Mouse (Mus musculus) cerebellum, adult 9-11 months (tissue): ENCODE results near the gene Fezf1.
A peak's percentile ranks its signal among the peaks of the same experiment; 100 is the strongest.

ENCODE experiments used
- DNase-seq: peaks from one replicate; pipeline ENCODE4 v3.0.0; 2022

The Fezf1 gene

GRCm38 (mm10) chr6:23246790-23247511, 1.2 kb downstream of the Fezf1 start:
- DNase-seq: no peak

DNA sequence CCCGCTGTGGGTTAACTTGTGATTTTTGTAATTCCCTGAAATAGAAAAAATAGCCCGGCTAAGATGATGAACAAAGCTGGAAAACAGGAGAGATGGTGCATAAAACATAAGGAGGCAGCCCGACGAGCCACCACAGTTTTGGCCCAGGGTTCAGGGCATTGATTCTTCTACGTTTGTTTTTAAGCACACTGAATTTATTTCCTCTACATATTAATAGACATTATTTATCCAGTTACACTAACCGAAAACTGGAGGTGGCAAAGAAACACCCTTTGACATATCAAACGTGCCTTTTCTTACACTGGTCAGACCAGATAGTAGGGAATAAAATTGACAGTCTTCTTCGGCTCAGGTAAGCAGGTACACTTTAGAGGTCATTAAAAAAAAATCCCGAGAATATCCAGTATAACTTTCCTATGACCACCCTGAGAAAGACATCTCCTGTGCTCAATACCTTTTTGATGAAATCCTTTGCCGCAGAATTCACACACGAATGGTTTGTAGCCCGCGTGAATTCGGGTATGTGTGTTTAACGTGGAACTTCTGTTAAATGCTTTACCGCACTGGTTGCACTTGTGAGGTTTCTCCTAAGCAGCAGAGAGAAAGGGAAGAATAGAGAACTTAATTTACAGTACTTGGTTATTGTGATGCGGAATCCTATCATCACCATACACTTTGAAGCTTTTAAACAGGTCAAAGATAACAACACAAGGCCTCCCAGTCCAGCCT, 1.9 kb downstream of the Fezf1 start:
- no peak for DNase-seq

DNA sequence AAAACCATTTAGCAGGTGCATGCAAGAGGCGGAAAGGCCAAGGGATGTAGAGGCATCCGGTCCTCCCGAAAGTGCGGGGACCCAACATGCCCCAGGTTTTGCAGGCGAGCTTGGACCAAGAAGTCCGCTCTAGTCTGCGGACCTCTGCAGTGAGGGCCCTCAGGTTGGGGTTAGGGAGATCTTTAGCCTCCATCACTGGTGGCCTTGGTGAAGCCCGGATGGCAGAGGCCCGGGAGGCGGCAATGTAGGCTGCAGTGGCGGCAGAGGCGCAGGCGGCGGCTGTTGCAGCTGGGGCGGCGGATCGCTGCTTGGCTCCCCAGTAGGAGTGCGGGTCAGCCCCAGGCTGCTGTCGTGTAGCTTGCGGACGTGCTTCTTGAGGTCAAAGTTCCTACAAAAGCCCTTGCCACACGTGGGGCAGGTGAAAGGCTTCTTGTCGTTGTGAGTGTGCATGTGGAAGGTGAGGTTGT, 2.6 kb downstream of the Fezf1 start:
- DNase-seq: no peak

- no peak for DNase-seq
Measured at GRCm38 (mm10) chr6:23245121-23245520, 3.0 kb downstream of the Fezf1 start.

- DNase-seq: no peak
Measured at GRCm38 (mm10) chr6:23243821-23244760, 4.1 kb downstream of the Fezf1 start.

- no peak for DNase-seq
Measured at GRCm38 (mm10) chr6:23211499-23211898, 36.7 kb downstream of the Fezf1 start.

DNA sequence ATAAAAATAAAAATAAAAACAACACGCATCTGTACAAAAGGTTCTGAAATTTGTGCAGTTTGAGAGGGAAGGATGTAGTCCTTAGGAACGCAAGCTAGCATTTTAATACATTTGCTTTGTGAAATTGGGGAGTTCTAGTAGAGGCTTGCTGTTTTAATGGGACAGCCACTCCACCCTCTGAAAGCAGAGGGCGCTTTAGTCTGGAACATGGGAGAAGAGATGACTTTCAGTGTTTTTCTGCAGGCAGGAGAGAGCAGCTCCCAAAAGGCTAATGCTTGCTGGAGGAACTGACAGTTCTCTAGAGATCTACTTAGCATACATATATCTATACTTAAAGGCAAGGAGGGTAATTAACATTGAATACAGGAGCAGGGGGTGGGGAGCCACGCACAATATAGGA, 40.4 kb downstream of the Fezf1 start:
- DNase-seq: no peak

DNA sequence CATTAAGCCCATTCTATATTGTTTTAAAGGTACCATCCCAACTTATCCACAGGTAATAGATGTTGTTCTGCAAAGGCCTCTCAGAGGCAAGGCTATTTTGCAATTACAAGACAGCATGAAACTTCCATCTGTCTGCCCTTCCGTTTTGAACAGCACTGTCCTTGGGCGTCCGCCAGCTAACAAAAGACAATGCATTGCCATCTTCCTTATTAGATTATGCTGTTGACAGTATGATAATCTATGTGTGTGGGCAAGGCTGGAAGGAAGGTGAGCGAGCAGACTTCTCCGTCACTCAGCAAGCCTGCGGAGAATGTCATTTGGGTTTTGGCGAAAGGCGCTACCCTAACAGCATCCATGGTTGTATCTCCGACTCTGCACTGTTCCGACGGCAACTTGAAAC, 45.5 kb downstream of the Fezf1 start:
- peak; percentile 73 for DNase-seq
